Mouse (Mus musculus): Measurements from ENCODE around the gene Tesmin. TPM values are rescaled to one million over a fixed set of nuclear protein-coding genes. Genes with fewer than 3 reads are reported as not detected.

Tesmin gene
- polyA plus RNA-seq (2017; shearing (Covaris generic)) = not detected

DNA sequence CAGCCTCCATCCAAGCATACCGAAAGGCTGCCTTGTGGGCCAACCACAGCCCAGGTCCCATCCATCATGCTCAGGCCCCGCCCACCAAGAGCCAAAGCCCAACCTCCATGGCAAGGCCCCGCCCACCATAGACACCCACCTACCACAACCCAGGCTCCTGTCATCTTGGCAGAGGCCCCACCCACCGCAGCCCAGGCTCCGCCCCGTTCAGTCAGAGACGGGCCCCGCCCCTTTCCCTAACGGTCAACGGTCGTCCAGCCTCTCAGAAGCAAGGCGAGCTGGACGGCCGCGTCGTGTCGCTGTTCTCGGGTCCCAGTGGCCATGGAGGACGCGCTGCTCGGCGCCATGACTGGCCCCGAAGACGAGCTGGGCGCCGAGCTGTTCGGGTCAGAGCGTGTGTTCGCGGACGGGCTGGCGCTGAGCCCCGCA lies at the start of gene Tesmin:
Tesmin (plus strand) TSS at position 229 of the 429 bp plus-strand sequence.

DNA sequence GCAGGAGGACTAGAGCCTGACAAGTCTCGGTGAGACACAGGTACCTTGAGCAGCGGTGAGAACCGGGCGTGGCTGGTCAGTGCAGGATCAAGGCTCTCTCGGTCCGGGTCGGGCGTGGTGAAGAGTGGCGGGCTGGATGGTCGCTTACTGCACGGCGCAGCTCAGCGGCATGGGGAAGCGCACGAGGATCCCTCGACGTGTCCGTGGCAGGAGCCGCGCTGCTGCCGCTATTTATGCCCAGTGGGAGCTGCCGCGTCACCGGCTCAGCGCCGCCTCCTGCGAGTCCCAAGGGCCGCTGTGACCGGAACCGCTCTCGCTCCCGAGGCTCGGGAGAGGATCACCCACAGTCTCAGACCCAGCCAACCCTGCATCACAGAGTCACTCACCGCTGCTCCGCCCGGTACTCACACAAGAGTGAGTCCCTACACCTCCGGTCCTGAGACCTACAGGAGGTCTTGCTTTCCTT lies 25.6 kb downstream of the Tesmin start, which contains the start of gene Gal:
Gal (minus strand) TSS at position 277 of the 466 bp plus-strand sequence.

Other genes starting within 250 kb of the Tesmin start
- 104 TPM for gene Mrpl21, start 106.0 kb upstream of the Tesmin start, polyA plus RNA-seq (2017; shearing (Covaris generic))
- 16.3 TPM for gene Ighmbp2, start 105.8 kb upstream of the Tesmin start, polyA plus RNA-seq (2017; shearing (Covaris generic))
- 50.7 TPM for gene Cpt1a, start 66.5 kb upstream of the Tesmin start, polyA plus RNA-seq (2017; shearing (Covaris generic))
- gene Gal, start 25.7 kb downstream of the Tesmin start, polyA plus RNA-seq (2017; shearing (Covaris generic)) = 0.23 TPM
- gene Ppp6r3, start 186.9 kb downstream of the Tesmin start, polyA plus RNA-seq (2017; shearing (Covaris generic)) = 75.9 TPM

Data from CD4-positive, CD25-positive, alpha-beta regulatory T cell (primary cell).